Mouse (Mus musculus): ENCODE results near the gene Entr1. TPM values are rescaled to one million over a fixed set of nuclear protein-coding genes. Genes with fewer than 3 reads are reported as not detected.

Gene Entr1
- polyA plus RNA-seq, 1 experiment from 2014 or later: 170 TPM

GRCm38 (mm10) chr2:26410091-26410490, 21.0 kb upstream of the Entr1 start:
- WGBS: 70% methylated on average over 5 of the region's 5 CpGs
- peaks cover 34% of the 10 kb centered on the region for H3K4me1 ChIP-seq (replicated peaks)
- H3K9me3 ChIP-seq: no peaks in the 10 kb centered on the region
- peaks cover 73% of the 10 kb centered on the region for H3K36me3 ChIP-seq
- H3K27ac ChIP-seq: no peak overlapping the region
- no peaks in the 10 kb centered on the region for H3K27me3 ChIP-seq
- no peak overlapping the region for H3K9ac ChIP-seq (replicated peaks)
- no peak overlapping the region for H3K4me3 ChIP-seq (replicated peaks)
- no peak for ATAC-seq (ENCODE audit: insufficient number of reproducible peaks, insufficient read depth, low FRiP score, low TSS enrichment, low read depth)
- no peak overlapping the region for H3K4me2 ChIP-seq

- H3K4me2 ChIP-seq: no peak overlapping the region; the same call in 1 of the 2 replicates
- H3K4me3 ChIP-seq (replicated peaks): peak overlapping the region; percentile 89
- no peak overlapping the region for H3K27ac ChIP-seq
- peaks cover 41% of the 10 kb centered on the region for H3K4me1 ChIP-seq (replicated peaks)
- H3K27me3 ChIP-seq: no peaks in the 10 kb centered on the region
- ATAC-seq (ENCODE audit: insufficient number of reproducible peaks, insufficient read depth, low FRiP score, low TSS enrichment, low read depth): no peak
- H3K9me3 ChIP-seq: no peaks in the 10 kb centered on the region
- H3K9ac ChIP-seq (replicated peaks): no peak overlapping the region
- H3K36me3 ChIP-seq: peaks cover 67% of the 10 kb centered on the region
- 61% methylated on average over 3 of the region's 3 CpGs for WGBS
Observed at GRCm38 (mm10) chr2:26409362-26409761, 20.2 kb upstream of the Entr1 start.

DNA sequence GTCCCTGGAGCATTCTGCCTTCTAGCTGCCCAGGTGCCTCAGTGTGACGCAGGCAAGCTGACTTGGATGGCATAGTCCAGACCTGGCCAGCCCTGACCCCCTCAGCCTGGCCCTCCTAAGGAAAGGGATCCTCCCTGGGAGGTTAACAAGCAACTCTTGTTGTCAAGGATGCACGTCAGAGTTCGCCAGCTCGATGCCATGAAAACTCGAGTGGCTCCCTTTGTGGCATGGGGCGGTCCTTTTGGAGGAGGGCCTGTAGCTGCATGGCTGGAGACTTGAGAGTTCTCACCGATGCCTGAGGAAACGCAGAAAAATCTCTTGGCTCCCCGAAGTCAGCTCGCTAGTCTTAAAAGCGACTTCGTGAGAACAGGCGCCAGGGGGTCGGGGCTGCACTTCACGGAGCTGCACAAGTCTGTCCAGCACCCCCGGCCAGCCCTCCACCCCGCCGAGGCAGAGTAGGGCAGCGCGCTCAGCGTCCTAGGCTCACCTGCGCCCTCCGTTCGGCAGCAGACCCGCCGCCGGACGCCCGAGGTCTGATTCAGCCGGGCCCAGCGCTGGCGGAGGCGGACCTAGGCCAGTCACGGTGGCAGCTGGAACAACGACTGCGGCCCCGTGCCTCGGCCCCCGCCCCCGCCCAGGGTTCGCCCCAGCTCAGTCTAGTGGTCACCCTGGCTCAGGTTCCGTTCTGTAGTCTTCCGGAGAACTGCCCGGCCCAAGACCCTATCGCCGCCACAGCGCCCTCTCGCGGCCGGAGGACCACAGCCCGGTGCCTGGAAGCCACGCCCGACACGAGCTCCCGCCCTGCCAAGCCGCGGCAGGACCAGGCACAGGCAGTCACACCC, 19.6 kb upstream of the Entr1 start, which contains the start of gene Inpp5e:
Gene Inpp5e (minus strand): TSS at position 689 of the 842 bp plus-strand sequence.
- peak; percentile 93 for ATAC-seq (ENCODE audit: insufficient number of reproducible peaks, insufficient read depth, low FRiP score, low TSS enrichment, low read depth)
- Histone ChIP-seq H3K9me3 (no peaks in the 10 kb centered on the region), H3K27me3 (no peaks in the 10 kb centered on the region), H3K27ac (peak within 1 kb of the TSS; percentile 76), H3K4me1 (replicated peaks) (peaks cover 41% of the 10 kb centered on the region), H3K4me3 (replicated peaks) (peak within 1 kb of the TSS; percentile 89), H3K4me2 (peak within 1 kb of the TSS; percentile 94), H3K36me3 (peaks cover 61% of the 10 kb centered on the region), H3K9ac (replicated peaks) (peak within 1 kb of the TSS; percentile 92)
- WGBS: under 1% methylated on average over 57 of the region's 57 CpGs

- no peak for ATAC-seq (ENCODE audit: insufficient number of reproducible peaks, insufficient read depth, low FRiP score, low TSS enrichment, low read depth)
- Histone ChIP-seq H3K4me1 (replicated peaks) (peaks cover 39% of the 10 kb centered on the region), H3K27ac (no peak overlapping the region), H3K9ac (replicated peaks) (no peak overlapping the region), H3K4me3 (replicated peaks) (no peak overlapping the region), H3K27me3 (no peaks in the 10 kb centered on the region), H3K9me3 (no peaks in the 10 kb centered on the region), H3K36me3 (peaks cover 72% of the 10 kb centered on the region), H3K4me2 (no peak overlapping the region)
- WGBS: 77% methylated on average over 8 of the region's 8 CpGs
Observed at GRCm38 (mm10) chr2:26403306-26403705, 14.2 kb upstream of the Entr1 start.

DNA sequence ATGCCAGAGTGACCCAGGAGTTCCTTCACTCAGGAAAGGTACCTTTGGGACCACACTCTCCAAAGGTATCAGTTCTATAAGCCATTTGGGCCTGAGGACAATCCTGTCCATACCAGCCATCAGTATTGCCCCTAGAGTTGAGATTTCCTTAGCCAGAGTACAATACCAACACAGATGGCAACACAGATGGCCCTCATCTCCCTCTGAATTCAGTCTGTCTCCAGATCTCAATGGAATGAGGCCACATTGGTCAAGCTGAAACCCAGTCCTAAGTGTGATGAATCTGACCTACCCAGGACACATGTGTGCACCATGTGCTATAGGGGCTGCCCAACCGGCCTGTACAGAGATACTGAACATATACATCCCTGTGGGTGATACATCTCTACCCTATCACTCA, 13.1 kb upstream of the Entr1 start:
- Histone ChIP-seq H3K4me2 (no peak overlapping the region), H3K27ac (no peak overlapping the region), H3K27me3 (no peaks in the 10 kb centered on the region), H3K4me1 (replicated peaks) (peaks cover 28% of the 10 kb centered on the region), H3K9me3 (no peaks in the 10 kb centered on the region), H3K9ac (replicated peaks) (no peak overlapping the region), H3K4me3 (replicated peaks) (no peak overlapping the region), H3K36me3 (peaks cover 81% of the 10 kb centered on the region)
- ATAC-seq (ENCODE audit: insufficient number of reproducible peaks, insufficient read depth, low FRiP score, low TSS enrichment, low read depth): no peak
- 83% methylated on average over 1 of the region's 1 CpGs for WGBS

GRCm38 (mm10) chr2:26401023-26401422, 11.9 kb upstream of the Entr1 start:
- H3K4me1 ChIP-seq (replicated peaks): peaks cover 16% of the 10 kb centered on the region
- H3K4me2 ChIP-seq: no peak overlapping the region
- no peak overlapping the region for H3K4me3 ChIP-seq (replicated peaks)
- peaks cover 83% of the 10 kb centered on the region for H3K36me3 ChIP-seq
- 90% methylated on average over 4 of the region's 4 CpGs for whole genome bisulfite sequencing
- H3K27ac ChIP-seq: no peak overlapping the region
- no peak overlapping the region for H3K9ac ChIP-seq (replicated peaks)
- ATAC-seq (ENCODE audit: insufficient number of reproducible peaks, insufficient read depth, low FRiP score, low TSS enrichment, low read depth): no peak
- H3K27me3 ChIP-seq: no peaks in the 10 kb centered on the region
- H3K9me3 ChIP-seq: no peaks in the 10 kb centered on the region

GRCm38 (mm10) chr2:26400296-26400695, 11.2 kb upstream of the Entr1 start:
- Histone ChIP-seq H3K4me2 (no peak overlapping the region), H3K4me1 (replicated peaks) (peaks cover 9% of the 10 kb centered on the region; the same call in 1 of the 2 replicates), H3K9me3 (no peaks in the 10 kb centered on the region), H3K27ac (no peak overlapping the region), H3K27me3 (no peaks in the 10 kb centered on the region), H3K9ac (replicated peaks) (no peak overlapping the region), H3K4me3 (replicated peaks) (no peak overlapping the region), H3K36me3 (peaks cover 83% of the 10 kb centered on the region)
- WGBS: 93% methylated on average over 5 of the region's 5 CpGs
- ATAC-seq (ENCODE audit: insufficient number of reproducible peaks, insufficient read depth, low FRiP score, low TSS enrichment, low read depth): no peak

GRCm38 (mm10) chr2:26399647-26400046, 10.5 kb upstream of the Entr1 start:
- Histone ChIP-seq H3K4me2 (no peak overlapping the region), H3K36me3 (peaks cover 87% of the 10 kb centered on the region), H3K4me1 (replicated peaks) (peaks cover 2% of the 10 kb centered on the region; the same call in 1 of the 2 replicates), H3K9ac (replicated peaks) (no peak overlapping the region), H3K9me3 (no peaks in the 10 kb centered on the region), H3K4me3 (replicated peaks) (no peak overlapping the region), H3K27me3 (no peaks in the 10 kb centered on the region), H3K27ac (no peak overlapping the region)
- 90% methylated on average over 5 of the region's 5 CpGs for WGBS
- no peak for ATAC-seq (ENCODE audit: insufficient number of reproducible peaks, insufficient read depth, low FRiP score, low TSS enrichment, low read depth)

- Histone ChIP-seq H3K4me1 (replicated peaks) (no peaks in the 10 kb centered on the region), H3K9me3 (no peaks in the 10 kb centered on the region), H3K27me3 (no peaks in the 10 kb centered on the region), H3K36me3 (peaks cover 93% of the 10 kb centered on the region), H3K4me2 (no peak overlapping the region), H3K27ac (no peak overlapping the region), H3K4me3 (replicated peaks) (no peak overlapping the region), H3K9ac (replicated peaks) (no peak overlapping the region)
- no peak for ATAC-seq (ENCODE audit: insufficient number of reproducible peaks, insufficient read depth, low FRiP score, low TSS enrichment, low read depth)
- WGBS: 93% methylated on average over 8 of the region's 8 CpGs
Observed at GRCm38 (mm10) chr2:26398978-26399377, 9.9 kb upstream of the Entr1 start.

- H3K36me3 ChIP-seq: peaks cover 76% of the 10 kb centered on the region
- H3K9me3 ChIP-seq: no peaks in the 10 kb centered on the region
- no peak for ATAC-seq (ENCODE audit: insufficient number of reproducible peaks, insufficient read depth, low FRiP score, low TSS enrichment, low read depth)
- no peak overlapping the region for H3K27ac ChIP-seq
- no peak overlapping the region for H3K9ac ChIP-seq (replicated peaks)
- H3K4me3 ChIP-seq (replicated peaks): no peak overlapping the region
- H3K4me1 ChIP-seq (replicated peaks): peaks cover 19% of the 10 kb centered on the region
- 88% methylated on average over 6 of the region's 6 CpGs for WGBS
- H3K27me3 ChIP-seq: no peaks in the 10 kb centered on the region
- H3K4me2 ChIP-seq: no peak overlapping the region
Observed at GRCm38 (mm10) chr2:26391617-26392016, 2.5 kb upstream of the Entr1 start.

DNA sequence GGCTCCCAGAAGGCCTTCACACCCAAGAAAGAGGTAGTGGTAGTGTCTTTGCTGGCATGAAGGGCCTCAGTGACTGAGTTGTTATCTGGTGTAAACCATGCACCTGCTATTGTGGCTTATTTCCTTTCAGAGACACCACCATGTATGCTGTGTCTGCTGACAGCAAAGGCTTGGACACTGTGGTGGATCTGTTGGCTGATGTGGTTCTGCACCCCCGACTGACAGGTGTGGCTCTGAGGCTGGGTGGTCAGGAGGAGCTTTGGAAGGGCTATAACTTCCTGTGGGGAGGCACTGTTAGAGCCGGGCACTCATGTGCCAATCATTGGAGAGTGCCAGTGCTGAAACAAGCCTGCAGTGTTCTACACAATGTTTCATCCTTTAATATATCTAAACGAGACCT, 1.8 kb upstream of the Entr1 start:
- Histone ChIP-seq H3K4me2 (no peak overlapping the region; the same call in 1 of the 2 replicates), H3K36me3 (peaks cover 76% of the 10 kb centered on the region), H3K27ac (no peak overlapping the region), H3K4me1 (replicated peaks) (peaks cover 19% of the 10 kb centered on the region), H3K9ac (replicated peaks) (no peak overlapping the region), H3K27me3 (no peaks in the 10 kb centered on the region), H3K4me3 (replicated peaks) (no peak overlapping the region), H3K9me3 (no peaks in the 10 kb centered on the region)
- WGBS: 84% methylated on average over 3 of the region's 3 CpGs
- no peak for ATAC-seq (ENCODE audit: insufficient number of reproducible peaks, insufficient read depth, low FRiP score, low TSS enrichment, low read depth)

All from limb, embryonic 12.5 days (tissue).